In genomic region chr4:45673081-45673819, GRCm38 (mm10) we compare ENCODE assay signal across 14 mouse cellular contexts.
DNase-seq lines count a peak whose midpoint lies in the region.
"Had no signal": no experiment of that assay in that cellular context is flagged by ENCODE, and none has a peak within 500 bp of the region (broad histone marks: within the 10 kb centered on the region; RNA-seq: fewer than 3 reads in every experiment).

No protein-coding gene starts in this region.

- H3K4me3 ChIP-seq in heart, embryonic 10.5 days = no peak overlapping the region
- H3K4me3 ChIP-seq: limb, embryonic 12.5 days; neural tube, embryonic 12.5 days had no signal

- no peak overlapping the region for H3K27ac ChIP-seq in heart, embryonic 10.5 days
- H3K27ac ChIP-seq: limb, embryonic 12.5 days; neural tube, embryonic 12.5 days had no signal

- WGBS in heart, embryonic 10.5 days = 45% methylated on average over 16 of the region's 16 CpGs

- intact Hi-C loops in left cerebral cortex, postnatal 36 days (cut with DNase I) = no loop called here
- intact Hi-C loops in heart, postnatal 36 days (cut with DNase I) = no loop called here

- no peaks in the 10 kb centered on the region for H3K9me3 ChIP-seq in heart, embryonic 10.5 days
- H3K9me3 ChIP-seq: limb, embryonic 12.5 days; neural tube, embryonic 12.5 days had no signal

- H3K4me1 ChIP-seq in heart, embryonic 10.5 days = peaks cover 12% of the 10 kb centered on the region
- H3K4me1 ChIP-seq: limb, embryonic 12.5 days had no signal

- peaks cover 11% of the 10 kb centered on the region; the same call in 1 of the 2 replicates for H3K27me3 ChIP-seq in heart, embryonic 10.5 days (ENCODE audit: insufficient read depth, poor library complexity, severe bottlenecking)
- H3K27me3 ChIP-seq: neural tube, embryonic 12.5 days had no signal

- H3K36me3 ChIP-seq in heart, embryonic 10.5 days = no peaks in the 10 kb centered on the region
- H3K36me3 ChIP-seq: limb, embryonic 12.5 days; neural tube, embryonic 12.5 days had no signal

- peak; percentile 12 for DNase-seq in embryo, embryonic 11 days
- DNase-seq in embryo, embryonic 10 days (ENCODE audit: low spot score) = no peak
- DNase-seq in right cerebral cortex, adult 2 months (ENCODE audit: low spot score in 2 of 2) = peak; percentile 43 to 52
- DNase-seq in right cerebral cortex, postnatal 4 days = no peak
- peak; percentile 16 to 33 for DNase-seq in left cerebral cortex, postnatal 36 days (ENCODE audit: low spot score in 2 of 2)
- DNase-seq in gastrocnemius, postnatal 10 days = no peak
- no peak for DNase-seq in heart, postnatal 36 days
- no peak for DNase-seq in heart, embryonic 10.5 days (ENCODE audit: low spot score)
- DNase-seq: adrenal gland, adult 8-10 months; cerebellum, adult 9-10 months; kidney, adult 2 months; lung, postnatal 14 days had no signal

Comparison
In these comparisons a context has a peak if more than half of its experiments do, and no peak if none do; other contexts are left out.
1. DNase-seq: peak in embryo, embryonic 11 days (single experiment), right cerebral cortex, adult 2 months (2 of 2) and left cerebral cortex, postnatal 36 days (2 of 2); none in embryo, embryonic 10 days (single experiment), right cerebral cortex, postnatal 4 days (single experiment), gastrocnemius, postnatal 10 days (single experiment), heart, postnatal 36 days (0 of 2) and heart, embryonic 10.5 days (single experiment).